Mouse (Mus musculus) colon, adult 2 months (tissue): Measurements from ENCODE around the gene Olfr491. TPM values are rescaled to one million over a fixed set of nuclear protein-coding genes. Genes with fewer than 3 reads are reported as not detected.

Experiments used
- polyA plus RNA-seq: library from polyadenylated mRNA; depleted of rRNA; stranded (reverse); fragments of >200 nt; gene quantifications from 2 replicates; pipeline ENCODE4 v1.2.3, GENCODE M21; 2012; rRNA removed

Gene Olfr491
- not detected in 2 replicates for polyA plus RNA-seq

GRCm38 (mm10) chr7:108313151-108313550, at the start of gene Olfr491:
Gene Olfr491 (plus strand): TSS chr7:108313451.

GRCm38 (mm10) chr7:108288834-108289233, 24.4 kb upstream of the Olfr491 start, which contains the start of gene Olfr490:
Gene Olfr490 (minus strand): TSS chr7:108288934.

DNA sequence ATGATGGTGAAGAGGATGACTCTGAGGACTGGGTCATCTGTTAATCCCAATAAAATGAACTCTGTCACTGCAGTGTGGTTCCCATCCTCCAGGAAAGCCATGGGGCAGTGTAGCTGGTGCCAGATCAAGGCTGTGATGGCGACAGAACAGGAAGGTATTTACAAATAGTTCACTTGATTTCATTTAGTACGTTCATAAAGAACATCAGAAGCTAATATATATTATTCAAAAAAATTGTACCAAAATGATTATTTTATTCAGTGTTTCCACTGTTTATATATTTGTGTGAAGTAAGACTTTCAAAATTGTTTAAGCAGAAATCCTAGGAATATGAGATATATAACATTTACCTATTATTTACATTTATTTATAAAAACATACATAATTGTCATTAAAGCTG, 10.3 kb downstream of the Olfr491 start, which contains the start of gene Olfr492:
Gene Olfr492, minus strand, starts transcription at position 101 of the 400 bp plus-strand sequence.

GRCm38 (mm10) chr7:108346879-108347278, 33.6 kb downstream of the Olfr491 start, which contains the start of gene Olfr493:
Gene Olfr493 (minus strand): TSS chr7:108346979.

DNA sequence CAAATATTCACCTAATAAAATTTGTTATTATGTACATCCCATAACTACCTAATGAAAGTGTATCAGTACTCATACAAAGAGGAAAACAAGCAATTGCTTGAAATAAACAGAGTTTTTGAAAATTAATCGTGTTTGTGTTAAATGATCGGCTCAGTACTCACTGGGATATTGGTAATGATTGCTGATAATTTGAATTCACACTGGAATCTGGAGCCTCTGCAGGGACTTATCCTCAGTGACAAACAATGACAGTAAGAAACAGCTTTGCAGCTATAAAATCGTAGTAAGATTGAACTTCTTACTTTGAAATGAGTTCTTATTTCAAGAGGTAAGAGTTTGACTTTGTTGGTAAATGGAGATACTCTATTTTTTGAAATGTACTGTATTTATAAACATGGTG, 51.8 kb downstream of the Olfr491 start, which contains the start of gene Olfr494:
Gene Olfr494, plus strand, starts transcription at position 301 of the 400 bp plus-strand sequence.

Other genes starting within 250 kb of the Olfr491 start
- gene Olfr480, start 246.1 kb upstream of the Olfr491 start, polyA plus RNA-seq, result not detected in 2 replicates
- gene Olfr481, start 233.6 kb upstream of the Olfr491 start, polyA plus RNA-seq, result not detected in 2 replicates
- gene Olfr482, start 215.9 kb upstream of the Olfr491 start, polyA plus RNA-seq, result not detected in 2 replicates
- gene Olfr483, start 212.6 kb upstream of the Olfr491 start, polyA plus RNA-seq, result not detected in 2 replicates
- gene Olfr484, start 186.0 kb upstream of the Olfr491 start, polyA plus RNA-seq, result not detected in 2 replicates
- not detected in 2 replicates for gene Olfr485, start 153.6 kb upstream of the Olfr491 start, polyA plus RNA-seq
- gene Olfr486, start 140.7 kb upstream of the Olfr491 start, polyA plus RNA-seq, result not detected in 2 replicates
- not detected in 2 replicates for gene Olfr487, start 98.8 kb upstream of the Olfr491 start, polyA plus RNA-seq
- gene Olfr488, start 55.1 kb upstream of the Olfr491 start, polyA plus RNA-seq, result not detected in 2 replicates
- gene Olfr490, start 24.5 kb upstream of the Olfr491 start, polyA plus RNA-seq, result not detected in 2 replicates
- not detected in 2 replicates for gene Olfr492, start 10.2 kb downstream of the Olfr491 start, polyA plus RNA-seq
- gene Olfr493, start 33.5 kb downstream of the Olfr491 start, polyA plus RNA-seq, result not detected in 2 replicates
- gene Olfr494, start 51.9 kb downstream of the Olfr491 start, polyA plus RNA-seq, result not detected in 2 replicates
- gene Olfr495, start 79.7 kb downstream of the Olfr491 start, polyA plus RNA-seq, result not detected in 2 replicates
- not detected in 2 replicates for gene Olfr497, start 107.0 kb downstream of the Olfr491 start, polyA plus RNA-seq
- gene Olfr498, start 151.9 kb downstream of the Olfr491 start, polyA plus RNA-seq, result not detected in 2 replicates
- gene Olfr502, start 211.6 kb downstream of the Olfr491 start, polyA plus RNA-seq, result not detected in 2 replicates
- gene Olfr503, start 231.1 kb downstream of the Olfr491 start, polyA plus RNA-seq, result not detected in 2 replicates